Mouse (Mus musculus) liver, postnatal 0 days (tissue): ENCODE results near the gene Cdc42ep5.
A peak's percentile ranks its signal among the peaks of the same experiment; 100 is the strongest.

Source experiments
- CTCF ChIP-seq: sonication (generic); IDR thresholded peaks from 2 replicates; pipeline ENCODE4 v1.5.1; 2016; ENCODE audit warnings: antibody characterized with exemption, low read depth
- EP300 ChIP-seq: IDR thresholded peaks from 2 replicates; pipeline ENCODE4 v1.6.1; 2016; ENCODE audit warnings: antibody characterized with exemption, low read depth, mild to moderate bottlenecking

GRCm38 (mm10) chr7:4119344-4119902, 45.2 kb downstream of the Cdc42ep5 start, which contains the start of gene Ttyh1:
- TF ChIP-seq CTCF (peak; percentile 61), EP300 (no peak)
